ENCODE assay signal across 10 mouse cellular contexts in genomic region chr2:174848981-174849681, GRCm38 (mm10).
DNase-seq lines count a peak whose midpoint lies in the region; ATAC-seq lines count a peak whose summit lies in the region.
"Had no signal": no experiment of that assay in that cellular context is flagged by ENCODE, and none has a peak within 500 bp of the region (broad histone marks: within the 10 kb centered on the region; RNA-seq: fewer than 3 reads in every experiment).

No protein-coding gene starts in this region.

- 64% methylated on average over 16 of the region's 16 CpGs for WGBS in hindbrain, embryonic 10.5 days
- WGBS in hindbrain, embryonic 11.5 days: 62% methylated on average over 16 of the region's 16 CpGs
- WGBS in embryonic facial prominence, embryonic 14.5 days: 26% methylated on average over 11 of the region's 16 CpGs
- 22% methylated on average over 16 of the region's 16 CpGs for WGBS in intestine, embryonic 15.5 days
- WGBS in neural tube, embryonic 12.5 days: 59% methylated on average over 16 of the region's 16 CpGs

- H3K4me3 ChIP-seq in hindbrain, embryonic 10.5 days: no peak overlapping the region
- no peak overlapping the region for H3K4me3 ChIP-seq in hindbrain, embryonic 11.5 days (ENCODE audit: low read depth, low read length)
- no peak overlapping the region for H3K4me3 ChIP-seq in embryonic facial prominence, embryonic 14.5 days (ENCODE audit: low read depth, low read length)
- no peak overlapping the region for H3K4me3 ChIP-seq in intestine, embryonic 15.5 days (replicated peaks)
- H3K4me3 ChIP-seq in neural tube, embryonic 12.5 days: no peak overlapping the region

- H3K27ac ChIP-seq in hindbrain, embryonic 10.5 days: peak overlapping the region; percentile 64
- no peak overlapping the region for H3K27ac ChIP-seq in hindbrain, embryonic 11.5 days (ENCODE audit: low read depth, low read length)
- peak overlapping the region; percentile 68 for H3K27ac ChIP-seq in embryonic facial prominence, embryonic 14.5 days (replicated peaks; ENCODE audit: low read depth, low read length)
- H3K27ac ChIP-seq in intestine, embryonic 15.5 days: peak overlapping the region; percentile 38
- H3K27ac ChIP-seq in neural tube, embryonic 12.5 days: 0 out of 2 replicates have a peak overlapping the region, but pooled peaks have one; percentile 4

- peaks cover 35% of the 10 kb centered on the region for H3K4me1 ChIP-seq in hindbrain, embryonic 10.5 days (replicated peaks)
- no peaks in the 10 kb centered on the region for H3K4me1 ChIP-seq in hindbrain, embryonic 11.5 days (replicated peaks; ENCODE audit: control insufficient read depth, insufficient read depth, low read length)
- peaks cover 23% of the 10 kb centered on the region for H3K4me1 ChIP-seq in embryonic facial prominence, embryonic 14.5 days (ENCODE audit: control insufficient read depth, insufficient read depth, low read length)
- H3K4me1 ChIP-seq in intestine, embryonic 15.5 days (replicated peaks): peaks cover 11% of the 10 kb centered on the region
- 0 out of 2 replicates have a peak, but pooled peaks cover 7% of the 10 kb centered on the region for H3K4me1 ChIP-seq in neural tube, embryonic 12.5 days

- peaks cover 6% of the 10 kb centered on the region for H3K27me3 ChIP-seq in hindbrain, embryonic 10.5 days (ENCODE audit: insufficient read depth, poor library complexity, severe bottlenecking)
- H3K27me3 ChIP-seq in hindbrain, embryonic 11.5 days (ENCODE audit: control insufficient read depth, insufficient read depth, low read length): no peaks in the 10 kb centered on the region
- H3K27me3 ChIP-seq in embryonic facial prominence, embryonic 14.5 days (replicated peaks; ENCODE audit: control insufficient read depth, insufficient read depth, low read length): no peaks in the 10 kb centered on the region
- H3K27me3 ChIP-seq in intestine, embryonic 15.5 days (replicated peaks): no peaks in the 10 kb centered on the region
- H3K27me3 ChIP-seq in neural tube, embryonic 12.5 days (replicated peaks): no peaks in the 10 kb centered on the region

- no peak overlapping the region for H3K9ac ChIP-seq in hindbrain, embryonic 11.5 days (ENCODE audit: low read depth, low read length)
- no peak overlapping the region for H3K9ac ChIP-seq in embryonic facial prominence, embryonic 14.5 days (ENCODE audit: low read depth, low read length)
- H3K9ac ChIP-seq in intestine, embryonic 15.5 days: no peak overlapping the region
- H3K9ac ChIP-seq in neural tube, embryonic 12.5 days: no peak overlapping the region

- ATAC-seq in hindbrain, embryonic 11.5 days (ENCODE audit: low FRiP score): no peak
- peak; percentile 74 for ATAC-seq in embryonic facial prominence, embryonic 14.5 days (ENCODE audit: low read depth)
- peak; percentile 67 for ATAC-seq in intestine, embryonic 15.5 days
- peak; percentile 35; the same call in 1 of the 2 replicates for ATAC-seq in neural tube, embryonic 12.5 days (ENCODE audit: low FRiP score, low read depth)

- no peaks in the 10 kb centered on the region for H3K36me3 ChIP-seq in hindbrain, embryonic 10.5 days
- H3K36me3 ChIP-seq in hindbrain, embryonic 11.5 days (ENCODE audit: control insufficient read depth, insufficient read depth, low read length): no peaks in the 10 kb centered on the region
- H3K36me3 ChIP-seq in embryonic facial prominence, embryonic 14.5 days (ENCODE audit: control insufficient read depth, insufficient read depth, low read length): no peaks in the 10 kb centered on the region
- H3K36me3 ChIP-seq in intestine, embryonic 15.5 days: no peaks in the 10 kb centered on the region
- no peaks in the 10 kb centered on the region for H3K36me3 ChIP-seq in neural tube, embryonic 12.5 days

- DNase-seq in hindbrain, embryonic 10.5 days (ENCODE audit: low spot score): peak; percentile 16
- DNase-seq in hindbrain, embryonic 11.5 days (ENCODE audit: low spot score): no peak
- DNase-seq in embryonic facial prominence, embryonic 14.5 days (ENCODE audit: low spot score): peak; percentile 63
- DNase-seq in gastrocnemius, postnatal 25 days: no peak
- no peak for DNase-seq in urinary bladder, adult 18-20 months (ENCODE audit: low spot score in 2 of 2)
- no peak for DNase-seq in heart, adult 9 months (ENCODE audit: low spot score in 2 of 2)
- DNase-seq: B cell, adult 2 months; lung, adult 2 months had no signal

- H3K4me2 ChIP-seq in hindbrain, embryonic 11.5 days (replicated peaks; ENCODE audit: low read depth, low read length): no peak overlapping the region
- H3K4me2 ChIP-seq in embryonic facial prominence, embryonic 14.5 days (ENCODE audit: low read depth, low read length): peak overlapping the region; percentile 14; the same call in 1 of the 2 replicates
- H3K4me2 ChIP-seq in intestine, embryonic 15.5 days (replicated peaks): no peak overlapping the region
- no peak overlapping the region for H3K4me2 ChIP-seq in neural tube, embryonic 12.5 days (replicated peaks)

- no peaks in the 10 kb centered on the region for H3K9me3 ChIP-seq in hindbrain, embryonic 10.5 days
- H3K9me3 ChIP-seq in hindbrain, embryonic 11.5 days (ENCODE audit: control insufficient read depth, low read length): no peaks in the 10 kb centered on the region
- H3K9me3 ChIP-seq in embryonic facial prominence, embryonic 14.5 days (ENCODE audit: control insufficient read depth, low read length): no peaks in the 10 kb centered on the region
- no peaks in the 10 kb centered on the region for H3K9me3 ChIP-seq in intestine, embryonic 15.5 days
- no peaks in the 10 kb centered on the region for H3K9me3 ChIP-seq in neural tube, embryonic 12.5 days

Comparison
In these comparisons a context has a peak if more than half of its experiments do, and no peak if none do; other contexts are left out.
1. DNase-seq: peak in hindbrain, embryonic 10.5 days (single experiment) and embryonic facial prominence, embryonic 14.5 days (single experiment); none in hindbrain, embryonic 11.5 days (single experiment), gastrocnemius, postnatal 25 days (single experiment), urinary bladder, adult 18-20 months (0 of 2) and heart, adult 9 months (0 of 2).